Mouse (Mus musculus) liver, adult 2 months (tissue): ENCODE measurements around the gene Csf3. TPM values are rescaled to one million over a fixed set of nuclear protein-coding genes. Genes with fewer than 3 reads are reported as not detected.
"Not testable (repeated sequence)": the region's sequence is repeated elsewhere in the genome, so short reads cannot be mapped to it uniquely, and the experiment has no call there.

Experiments
- DNase-seq: peaks from one replicate; pipeline ENCODE4 v3.0.0-alpha.2; 2011; ENCODE audit warnings: low read depth, low spot score; ENCODE audit errors: extremely low read depth
- H3K27ac ChIP-seq: fragments of 200-500 bp; replicated peaks from 2 replicates; pipeline ENCODE4 v1.5.1; 2012; ENCODE audit warnings: low read depth, mild to moderate bottlenecking, control low read depth, inconsistent platforms, low read length; ENCODE audit not compliant: insufficient read depth
- H3K27me3 ChIP-seq: fragments of 200-500 bp; 2 replicates; pipeline ENCODE4 v1.6.1; 2012; ENCODE audit warnings: mild to moderate bottlenecking, moderate library complexity, low read length, inconsistent platforms; ENCODE audit not compliant: control insufficient read depth, insufficient read depth
- H3K36me3 ChIP-seq: fragments of 200-500 bp; 2 replicates; pipeline ENCODE4 v1.6.1; 2012; ENCODE audit warnings: low read length, inconsistent platforms; ENCODE audit not compliant: control insufficient read depth, insufficient read depth
- H3K4me1 ChIP-seq: fragments of 200-500 bp; 2 replicates; pipeline ENCODE4 v1.6.1; 2011; ENCODE audit warnings: low read length; ENCODE audit not compliant: control insufficient read depth, insufficient read depth
- H3K4me3 ChIP-seq: fragments of 200-500 bp; 2 replicates; pipeline ENCODE4 v1.5.1; 2011; ENCODE audit warnings: low read depth, mild to moderate bottlenecking, control low read depth, low read length, moderate library complexity; ENCODE audit not compliant: insufficient read depth
- H3K79me2 ChIP-seq: fragments of 200-500 bp; 2 replicates; pipeline ENCODE4 v1.6.1; 2012; ENCODE audit warnings: inconsistent platforms, mild to moderate bottlenecking, low read length, moderate library complexity; ENCODE audit not compliant: control insufficient read depth, insufficient read depth
- H3K9ac ChIP-seq: fragments of 200-500 bp; 2 replicates; pipeline ENCODE4 v1.6.1; 2012; ENCODE audit warnings: low read depth, mild to moderate bottlenecking, control low read depth, inconsistent platforms, low read length
- CTCF ChIP-seq: fragments of 200-500 bp; IDR thresholded peaks from 2 replicates; pipeline ENCODE4 v1.5.1; 2011; ENCODE audit warnings: low read depth, low read length, control low read depth
- POLR2A ChIP-seq: fragments of 200-500 bp; IDR thresholded peaks from 2 replicates; pipeline ENCODE4 v1.6.1; 2011; ENCODE audit warnings: low read length, control low read depth; ENCODE audit not compliant: insufficient read depth; ENCODE audit errors: extremely low read depth
- whole genome bisulfite sequencing: fragments of 180-500 bp; shearing (Covaris S2); methylation state at CpG from one replicate; pipeline ENCODE4 v1.1.7; 2018; 5-methylcytosine and 5-hydroxymethylcytosine counted together
- polyA plus RNA-seq: library from polyadenylated mRNA; depleted of rRNA; stranded (reverse); fragments of >200 nt; gene quantifications from 2 replicates; pipeline ENCODE4 v1.2.3, GENCODE M21; 2012
- total RNA-seq: library from RNA; depleted of rRNA; stranded (reverse); fragments of >200 nt; gene quantifications from 2 replicates; pipeline ENCODE4 v1.2.3, GENCODE M21; 2014

The Csf3 gene
- total and polyA plus RNA-seq, 2 experiments: 0.07 TPM; not detected in 1

GRCm38 (mm10) chr11:98735111-98735510 lies 34.0 kb downstream of the Csf3 start:
- no peak overlapping the region for H3K9ac ChIP-seq
- no peaks in the 10 kb centered on the region for H3K79me2 ChIP-seq
- WGBS: 92% methylated on average over 4 of the region's 4 CpGs
- DNase-seq: no peak
- H3K27me3 ChIP-seq: no peaks in the 10 kb centered on the region
- TF ChIP-seq CTCF (no peak), POLR2A (no peak)
- H3K4me3 ChIP-seq: no peak overlapping the region
- H3K36me3 ChIP-seq: no peaks in the 10 kb centered on the region
- no peak overlapping the region for H3K27ac ChIP-seq
- no peaks in the 10 kb centered on the region for H3K4me1 ChIP-seq

GRCm38 (mm10) chr11:98736176-98736575 lies 35.1 kb downstream of the Csf3 start:
- Histone ChIP-seq H3K9ac (no peak overlapping the region), H3K27ac (no peak overlapping the region), H3K79me2 (no peaks in the 10 kb centered on the region), H3K27me3 (no peaks in the 10 kb centered on the region), H3K4me1 (peaks cover 5% of the 10 kb centered on the region), H3K4me3 (no peak overlapping the region), H3K36me3 (no peaks in the 10 kb centered on the region)
- no peak for TF ChIP-seq CTCF
- TF ChIP-seq POLR2A: no peak
- DNase-seq: no peak
- 95% methylated on average over 1 of the region's 1 CpGs for WGBS

GRCm38 (mm10) chr11:98737220-98737619 lies 36.2 kb downstream of the Csf3 start:
- not testable (repeated sequence) for H3K4me1 ChIP-seq, H3K4me3 ChIP-seq, DNase-seq, H3K27me3 ChIP-seq, H3K27ac ChIP-seq, H3K36me3 ChIP-seq, H3K79me2 ChIP-seq, H3K9ac ChIP-seq
- WGBS: 84% methylated on average over 2 of the region's 2 CpGs

- no peak for TF ChIP-seq CTCF
- TF ChIP-seq POLR2A: no peak
- Histone ChIP-seq H3K79me2 (peaks cover 3% of the 10 kb centered on the region; the same call in 1 of the 2 replicates), H3K4me3 (no peak overlapping the region), H3K36me3 (no peaks in the 10 kb centered on the region), H3K9ac (no peak overlapping the region), H3K27me3 (no peaks in the 10 kb centered on the region), H3K4me1 (peaks cover 13% of the 10 kb centered on the region), H3K27ac (no peak overlapping the region)
- DNase-seq: no peak
- WGBS: 86% methylated on average over 4 of the region's 4 CpGs
Measured at GRCm38 (mm10) chr11:98738428-98738911, 37.4 kb downstream of the Csf3 start.

GRCm38 (mm10) chr11:98738925-98739324 lies 37.9 kb downstream of the Csf3 start:
- Histone ChIP-seq H3K36me3 (no peaks in the 10 kb centered on the region), H3K4me3 (no peak overlapping the region), H3K9ac (no peak overlapping the region), H3K27ac (no peak overlapping the region), H3K27me3 (no peaks in the 10 kb centered on the region), H3K4me1 (peaks cover 13% of the 10 kb centered on the region), H3K79me2 (peaks cover 5% of the 10 kb centered on the region; the same call in 1 of the 2 replicates)
- no peak for DNase-seq
- 76% methylated on average over 9 of the region's 9 CpGs for WGBS
- no peak for TF ChIP-seq POLR2A
- no peak for TF ChIP-seq CTCF

GRCm38 (mm10) chr11:98740026-98740392 lies 38.9 kb downstream of the Csf3 start:
- H3K4me1 ChIP-seq: peaks cover 13% of the 10 kb centered on the region

More at GRCm38 (mm10) chr11:98740026-98740392, 38.9 kb downstream of the Csf3 start:
- H3K27ac ChIP-seq: no peak overlapping the region
- WGBS: 44% methylated on average over 8 of the region's 8 CpGs
- H3K79me2 ChIP-seq: peaks cover 12% of the 10 kb centered on the region; the same call in 1 of the 2 replicates
- TF ChIP-seq CTCF (no peak), POLR2A (no peak)
- H3K4me3 ChIP-seq: no peak overlapping the region
- no peak for DNase-seq
- H3K27me3 ChIP-seq: no peaks in the 10 kb centered on the region
- no peak overlapping the region for H3K9ac ChIP-seq
- H3K36me3 ChIP-seq: no peaks in the 10 kb centered on the region
